Mouse (Mus musculus): ENCODE measurements around the gene Vamp5. TPM values are rescaled to one million over a fixed set of nuclear protein-coding genes. Genes with fewer than 3 reads are reported as not detected.

The Vamp5 gene
- total RNA-seq, 2 experiments from 2014 or later = 6.3 to 6.8 TPM

- Histone ChIP-seq H3K27ac (no peak overlapping the region), H3K4me3 (no peak overlapping the region)
- no peak for DNase-seq (ENCODE audit: extremely low spot score in 1 of 2, low spot score in 2 of 2)
- no peak for TF ChIP-seq CTCF (IDR thresholded peaks at IDR 0.05)
- intact Hi-C loops (cut with DNase I) = no loop called here
Observed at GRCm38 (mm10) chr6:72410003-72410402, 29.7 kb upstream of the Vamp5 start.

DNA sequence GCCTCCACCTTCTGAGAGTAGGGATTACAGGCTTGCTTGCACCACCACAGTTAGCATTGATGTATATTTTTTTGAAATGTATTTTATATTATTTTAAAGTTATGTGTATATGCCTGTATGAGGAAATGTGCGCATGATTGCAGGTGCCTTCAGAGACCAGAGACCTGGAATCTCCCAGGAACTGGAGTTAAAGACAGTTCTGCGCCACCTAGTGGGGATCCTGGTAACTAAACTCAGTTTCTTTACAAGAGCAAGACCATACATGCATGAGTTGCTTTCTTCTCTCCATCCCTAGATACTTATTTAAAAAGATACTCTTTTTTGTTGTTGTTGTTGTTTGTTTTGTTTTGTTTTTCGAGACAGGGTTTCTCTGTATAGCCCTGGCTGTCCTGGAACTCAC lies 29.3 kb upstream of the Vamp5 start:
- intact Hi-C loops (cut with DNase I) = loop anchor here (2.0 kb wide), 1 partner anchor 47 kb away; no protein-coding TSS in a partner anchor
- Histone ChIP-seq H3K27ac (no peak overlapping the region), H3K4me3 (no peak overlapping the region)
- TF ChIP-seq CTCF (IDR thresholded peaks at IDR 0.05) = peak; percentile 68
- DNase-seq (ENCODE audit: extremely low spot score in 1 of 2, low spot score in 2 of 2) = peak; percentile 50 to 62

GRCm38 (mm10) chr6:72407119-72407518 lies 26.9 kb upstream of the Vamp5 start:
- intact Hi-C loops (cut with DNase I) = no loop called here
- H3K4me3 ChIP-seq = no peak overlapping the region
- H3K27ac ChIP-seq = no peak overlapping the region
- TF ChIP-seq CTCF (IDR thresholded peaks at IDR 0.05) = peak; percentile 85
- peak; percentile 70 to 83 for DNase-seq (ENCODE audit: extremely low spot score in 1 of 2, low spot score in 2 of 2)

GRCm38 (mm10) chr6:72405356-72405755 lies 25.1 kb upstream of the Vamp5 start:
- H3K27ac ChIP-seq = no peak overlapping the region
- H3K4me3 ChIP-seq = no peak overlapping the region
- no peak for TF ChIP-seq CTCF (IDR thresholded peaks at IDR 0.05)
- DNase-seq (ENCODE audit: extremely low spot score in 1 of 2, low spot score in 2 of 2) = no peak
- intact Hi-C loops (cut with DNase I) = no loop called here

DNA sequence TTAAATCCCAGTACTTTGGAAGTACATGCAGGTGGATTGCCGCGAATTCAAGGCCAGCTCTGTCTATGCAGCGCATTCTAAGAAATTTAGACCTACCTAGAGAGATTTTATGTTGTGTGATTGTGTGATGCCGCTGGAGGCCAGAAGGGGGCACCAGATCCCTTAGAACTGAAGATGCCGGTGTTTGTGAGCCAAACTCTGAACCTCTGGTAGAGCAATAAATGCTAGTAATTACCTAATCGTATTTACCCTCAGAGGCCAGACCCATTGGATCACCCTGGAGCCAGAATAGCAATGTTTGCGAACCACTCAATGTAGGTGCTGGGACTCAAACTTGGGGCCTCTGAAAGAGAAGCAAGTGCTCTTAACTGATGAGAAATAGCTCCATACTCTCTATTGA lies 21.6 kb upstream of the Vamp5 start:
- intact Hi-C loops (cut with DNase I) = no loop called here
- no peak overlapping the region for H3K4me3 ChIP-seq
- no peak overlapping the region for H3K27ac ChIP-seq
- TF ChIP-seq CTCF (IDR thresholded peaks at IDR 0.05) = peak; percentile 86
- peak; percentile 63 to 67 for DNase-seq (ENCODE audit: extremely low spot score in 1 of 2, low spot score in 2 of 2)

- no peak overlapping the region for H3K27ac ChIP-seq
- DNase-seq (ENCODE audit: extremely low spot score in 1 of 2, low spot score in 2 of 2) = no peak
- intact Hi-C loops (cut with DNase I) = no loop called here
- no peak overlapping the region for H3K4me3 ChIP-seq
- no peak for TF ChIP-seq CTCF (IDR thresholded peaks at IDR 0.05)
Observed at GRCm38 (mm10) chr6:72399967-72400366, 19.7 kb upstream of the Vamp5 start.

DNA sequence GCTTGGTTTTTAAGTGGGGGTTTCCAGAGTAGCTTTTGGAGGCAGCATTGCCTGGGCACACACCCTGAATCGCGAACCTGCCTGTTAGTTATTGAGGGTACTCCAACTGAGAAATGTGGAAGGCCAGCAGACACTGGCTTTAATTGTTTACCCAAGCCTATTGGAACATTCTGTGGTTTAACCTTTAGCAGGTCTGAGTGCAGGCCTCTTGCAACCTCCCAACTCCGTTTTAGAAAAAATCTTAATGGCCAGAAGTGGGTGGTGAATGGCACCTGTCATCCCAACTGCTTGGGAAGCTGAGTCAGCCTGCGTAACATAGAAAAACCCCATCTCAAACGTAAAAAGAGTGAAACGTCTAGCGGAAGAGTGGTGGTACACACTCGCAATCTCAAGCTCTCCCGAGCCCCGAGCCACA lies 16.6 kb upstream of the Vamp5 start:
- intact Hi-C loops (cut with DNase I) = no loop called here
- no peak for TF ChIP-seq CTCF (IDR thresholded peaks at IDR 0.05)
- no peak for DNase-seq (ENCODE audit: extremely low spot score in 1 of 2, low spot score in 2 of 2)
- Histone ChIP-seq H3K27ac (no peak overlapping the region), H3K4me3 (no peak overlapping the region)

- intact Hi-C loops (cut with DNase I) = no loop called here
- Histone ChIP-seq H3K4me3 (no peak overlapping the region), H3K27ac (no peak overlapping the region)
- no peak for DNase-seq (ENCODE audit: extremely low spot score in 1 of 2, low spot score in 2 of 2)
- no peak for TF ChIP-seq CTCF (IDR thresholded peaks at IDR 0.05)
Observed at GRCm38 (mm10) chr6:72392341-72392740, 12.1 kb upstream of the Vamp5 start.

GRCm38 (mm10) chr6:72390795-72391521 lies 10.7 kb upstream of the Vamp5 start:
- Histone ChIP-seq H3K4me3 (peak overlapping the region; percentile 47), H3K27ac (peak overlapping the region; percentile 76)
- intact Hi-C loops (cut with DNase I) = no loop called here
- DNase-seq (ENCODE audit: extremely low spot score in 1 of 2, low spot score in 2 of 2) = no peak
- TF ChIP-seq CTCF (IDR thresholded peaks at IDR 0.05) = no peak

- intact Hi-C loops (cut with DNase I) = no loop called here
- TF ChIP-seq CTCF (IDR thresholded peaks at IDR 0.05) = no peak
- Histone ChIP-seq H3K4me3 (peak within 1 kb of the TSS; percentile 47), H3K27ac (peak within 1 kb of the TSS; percentile 76)
- peak; percentile 31 to 36 for DNase-seq (ENCODE audit: extremely low spot score in 1 of 2, low spot score in 2 of 2)
Observed at GRCm38 (mm10) chr6:72389941-72390771, 9.9 kb upstream of the Vamp5 start, which contains the start of gene Vamp8. Gene Vamp8 (minus strand): TSS chr6:72390703.

DNA sequence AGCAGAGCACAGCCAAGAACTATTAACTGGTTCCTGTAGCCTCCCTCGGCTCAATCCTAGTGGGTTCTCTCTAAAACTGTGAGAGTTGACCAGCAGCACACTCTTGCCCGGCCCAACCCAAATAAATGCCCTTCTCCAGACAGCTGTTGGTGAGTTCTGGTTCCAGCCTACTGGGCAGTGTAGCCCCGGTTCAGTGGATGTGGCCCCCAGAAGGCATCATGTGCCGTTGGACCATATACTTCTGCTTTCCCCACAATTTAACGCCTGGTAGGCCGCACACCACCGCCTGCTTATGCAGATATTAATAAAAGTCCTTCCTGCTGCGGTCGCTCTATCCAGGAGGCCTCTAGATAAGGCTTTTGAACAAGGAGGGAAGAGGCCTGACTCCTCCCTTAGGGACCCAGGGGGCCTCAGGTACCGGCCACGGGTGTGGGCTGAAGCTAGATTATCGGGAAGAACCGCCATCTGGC lies 9.2 kb upstream of the Vamp5 start:
- intact Hi-C loops (cut with DNase I) = no loop called here
- peak overlapping the region; percentile 47 for H3K4me3 ChIP-seq
- no peak for DNase-seq (ENCODE audit: extremely low spot score in 1 of 2, low spot score in 2 of 2)
- TF ChIP-seq CTCF (IDR thresholded peaks at IDR 0.05) = no peak
- peak overlapping the region; percentile 76 for H3K27ac ChIP-seq

GRCm38 (mm10) chr6:72388791-72389329 lies 8.6 kb upstream of the Vamp5 start:
- Histone ChIP-seq H3K27ac (no peak overlapping the region), H3K4me3 (no peak overlapping the region)
- DNase-seq (ENCODE audit: extremely low spot score in 1 of 2, low spot score in 2 of 2) = no peak
- intact Hi-C loops (cut with DNase I) = no loop called here
- TF ChIP-seq CTCF (IDR thresholded peaks at IDR 0.05) = no peak

Measured in left cerebral cortex, adult 2 months (tissue).